Mouse (Mus musculus) kidney, adult 2 months (tissue): Measurements from ENCODE around the gene Trim45.

Source experiments
- CTCF ChIP-seq: fragments of 200-500 bp; conservative IDR thresholded peaks from 2 replicates; pipeline ENCODE4 v1.5.1; 2011; ENCODE audit warnings: low read depth, mild to moderate bottlenecking, control low read depth, low read length, moderate library complexity, mixed read lengths; ENCODE audit not compliant: insufficient read depth, insufficient read length
- POLR2A ChIP-seq: fragments of 200-500 bp; IDR thresholded peaks from one replicate; pipeline ENCODE4 v1.6.1; 2011; ENCODE audit warnings: low read depth, low read length, control low read depth

DNA sequence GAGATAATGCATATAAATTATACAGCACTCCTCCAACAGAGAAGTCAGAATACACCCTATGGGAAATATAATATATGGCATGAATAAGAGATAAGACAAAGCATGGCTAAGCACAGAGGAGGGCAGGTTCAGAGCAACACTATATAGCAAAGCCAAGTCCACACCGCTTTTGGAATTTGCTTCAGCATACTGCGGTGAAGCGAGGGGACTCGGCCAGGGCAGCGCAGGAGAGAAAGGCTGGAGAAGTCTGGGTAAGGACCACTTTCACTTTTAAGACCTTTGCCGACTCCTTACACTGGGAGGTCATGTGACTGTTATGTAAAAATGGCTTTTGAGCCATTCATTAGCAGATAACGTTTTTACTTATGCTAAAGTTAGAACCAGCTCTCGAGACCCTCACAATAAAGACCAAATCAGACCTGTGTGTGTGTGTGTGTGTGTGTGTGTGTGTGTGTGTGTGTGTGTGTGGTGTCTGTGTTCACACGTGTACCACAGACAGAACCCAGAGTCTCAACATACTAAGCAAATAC is 1.3 kb upstream of the Trim45 start:
- no peak for TF ChIP-seq CTCF
- no peak for TF ChIP-seq POLR2A
